Mouse (Mus musculus): ENCODE results near the gene Hacl1. TPM values are rescaled to one million over a fixed set of nuclear protein-coding genes. Genes with fewer than 3 reads are reported as not detected.

Hacl1 gene
- polyA plus RNA-seq, 1 experiment from 2014 or later: 20.6 TPM

- WGBS: 80% methylated on average over 4 of the region's 4 CpGs
- Histone ChIP-seq H3K27ac (ENCODE audit: low read depth, low read length) (no peak overlapping the region), H3K9me3 (ENCODE audit: control insufficient read depth, low read length) (no peaks in the 10 kb centered on the region), H3K4me3 (ENCODE audit: low read length) (no peak overlapping the region), H3K4me1 (ENCODE audit: control insufficient read depth, insufficient read depth, low read length) (no peaks in the 10 kb centered on the region), H3K9ac (ENCODE audit: low read depth, low read length) (no peak overlapping the region), H3K4me2 (replicated peaks; ENCODE audit: low read depth, low read length) (no peak overlapping the region), H3K36me3 (ENCODE audit: control insufficient read depth, insufficient read depth, low read length) (no peaks in the 10 kb centered on the region), H3K27me3 (ENCODE audit: control insufficient read depth, insufficient read depth, low read length) (no peaks in the 10 kb centered on the region)
- ATAC-seq (ENCODE audit: low FRiP score, low TSS enrichment): no peak
Measured at GRCm38 (mm10) chr14:31597446-31597845, 43.6 kb downstream of the Hacl1 start.

- Histone ChIP-seq H3K36me3 (ENCODE audit: control insufficient read depth, insufficient read depth, low read length) (no peaks in the 10 kb centered on the region), H3K4me3 (ENCODE audit: low read length) (no peak overlapping the region), H3K4me1 (ENCODE audit: control insufficient read depth, insufficient read depth, low read length) (no peaks in the 10 kb centered on the region), H3K27me3 (ENCODE audit: control insufficient read depth, insufficient read depth, low read length) (no peaks in the 10 kb centered on the region), H3K4me2 (replicated peaks; ENCODE audit: low read depth, low read length) (no peak overlapping the region), H3K27ac (ENCODE audit: low read depth, low read length) (no peak overlapping the region), H3K9me3 (ENCODE audit: control insufficient read depth, low read length) (no peaks in the 10 kb centered on the region), H3K9ac (ENCODE audit: low read depth, low read length) (no peak overlapping the region)
- no peak for ATAC-seq (ENCODE audit: low FRiP score, low TSS enrichment)
- WGBS: 80% methylated on average over 7 of the region's 7 CpGs
Measured at GRCm38 (mm10) chr14:31596408-31596807, 44.7 kb downstream of the Hacl1 start.

GRCm38 (mm10) chr14:31594693-31595092, 46.4 kb downstream of the Hacl1 start:
- Histone ChIP-seq H3K9ac (ENCODE audit: low read depth, low read length) (no peak overlapping the region), H3K36me3 (ENCODE audit: control insufficient read depth, insufficient read depth, low read length) (no peaks in the 10 kb centered on the region), H3K27ac (ENCODE audit: low read depth, low read length) (no peak overlapping the region), H3K27me3 (ENCODE audit: control insufficient read depth, insufficient read depth, low read length) (no peaks in the 10 kb centered on the region), H3K9me3 (ENCODE audit: control insufficient read depth, low read length) (no peaks in the 10 kb centered on the region), H3K4me1 (ENCODE audit: control insufficient read depth, insufficient read depth, low read length) (no peaks in the 10 kb centered on the region), H3K4me2 (replicated peaks; ENCODE audit: low read depth, low read length) (no peak overlapping the region), H3K4me3 (ENCODE audit: low read length) (no peak overlapping the region)
- WGBS: 59% methylated on average over 3 of the region's 3 CpGs
- ATAC-seq (ENCODE audit: low FRiP score, low TSS enrichment): no peak

- ATAC-seq (ENCODE audit: low FRiP score, low TSS enrichment): no peak
- Histone ChIP-seq H3K4me1 (ENCODE audit: control insufficient read depth, insufficient read depth, low read length) (no peaks in the 10 kb centered on the region), H3K36me3 (ENCODE audit: control insufficient read depth, insufficient read depth, low read length) (no peaks in the 10 kb centered on the region), H3K4me2 (replicated peaks; ENCODE audit: low read depth, low read length) (no peak overlapping the region), H3K9me3 (ENCODE audit: control insufficient read depth, low read length) (no peaks in the 10 kb centered on the region), H3K27me3 (ENCODE audit: control insufficient read depth, insufficient read depth, low read length) (no peaks in the 10 kb centered on the region), H3K27ac (ENCODE audit: low read depth, low read length) (no peak overlapping the region), H3K9ac (ENCODE audit: low read depth, low read length) (no peak overlapping the region), H3K4me3 (ENCODE audit: low read length) (no peak overlapping the region)
- WGBS: 91% methylated on average over 2 of the region's 2 CpGs
Measured at GRCm38 (mm10) chr14:31593036-31593435, 48.0 kb downstream of the Hacl1 start.

- Histone ChIP-seq H3K27me3 (ENCODE audit: control insufficient read depth, insufficient read depth, low read length) (no peaks in the 10 kb centered on the region), H3K4me1 (ENCODE audit: control insufficient read depth, insufficient read depth, low read length) (no peaks in the 10 kb centered on the region), H3K9ac (ENCODE audit: low read depth, low read length) (no peak within 1 kb of the TSS), H3K4me3 (ENCODE audit: low read length) (no peak within 1 kb of the TSS), H3K4me2 (replicated peaks; ENCODE audit: low read depth, low read length) (no peak within 1 kb of the TSS), H3K9me3 (ENCODE audit: control insufficient read depth, low read length) (no peaks in the 10 kb centered on the region), H3K27ac (ENCODE audit: low read depth, low read length) (no peak within 1 kb of the TSS), H3K36me3 (ENCODE audit: control insufficient read depth, insufficient read depth, low read length) (no peaks in the 10 kb centered on the region)
- ATAC-seq (ENCODE audit: low FRiP score, low TSS enrichment): no peak
- 81% methylated on average over 3 of the region's 3 CpGs for WGBS
Measured at GRCm38 (mm10) chr14:31591243-31591642, 49.8 kb downstream of the Hacl1 start, which contains the start of gene Colq. Gene Colq (minus strand): TSS chr14:31591343.

- 82% methylated on average over 8 of the region's 8 CpGs for WGBS
- H3K27ac ChIP-seq (ENCODE audit: low read depth, low read length): no peak overlapping the region
- H3K4me3 ChIP-seq (ENCODE audit: low read length): no peak overlapping the region
- H3K4me1 ChIP-seq (ENCODE audit: control insufficient read depth, insufficient read depth, low read length): no peaks in the 10 kb centered on the region
- no peak for ATAC-seq (ENCODE audit: low FRiP score, low TSS enrichment)
- no peaks in the 10 kb centered on the region for H3K9me3 ChIP-seq (ENCODE audit: control insufficient read depth, low read length)
- H3K9ac ChIP-seq (ENCODE audit: low read depth, low read length): no peak overlapping the region
- no peaks in the 10 kb centered on the region for H3K27me3 ChIP-seq (ENCODE audit: control insufficient read depth, insufficient read depth, low read length)
- no peaks in the 10 kb centered on the region for H3K36me3 ChIP-seq (ENCODE audit: control insufficient read depth, insufficient read depth, low read length)
- H3K4me2 ChIP-seq (replicated peaks; ENCODE audit: low read depth, low read length): no peak overlapping the region
Measured at GRCm38 (mm10) chr14:31586451-31586850, 54.6 kb downstream of the Hacl1 start.

GRCm38 (mm10) chr14:31583082-31583481, 58.0 kb downstream of the Hacl1 start:
- Histone ChIP-seq H3K9me3 (ENCODE audit: control insufficient read depth, low read length) (no peaks in the 10 kb centered on the region), H3K27ac (ENCODE audit: low read depth, low read length) (no peak overlapping the region), H3K27me3 (ENCODE audit: control insufficient read depth, insufficient read depth, low read length) (no peaks in the 10 kb centered on the region), H3K4me2 (replicated peaks; ENCODE audit: low read depth, low read length) (no peak overlapping the region), H3K9ac (ENCODE audit: low read depth, low read length) (no peak overlapping the region), H3K36me3 (ENCODE audit: control insufficient read depth, insufficient read depth, low read length) (no peaks in the 10 kb centered on the region), H3K4me3 (ENCODE audit: low read length) (no peak overlapping the region), H3K4me1 (ENCODE audit: control insufficient read depth, insufficient read depth, low read length) (no peaks in the 10 kb centered on the region)
- WGBS: 84% methylated on average over 8 of the region's 9 CpGs
- no peak for ATAC-seq (ENCODE audit: low FRiP score, low TSS enrichment)

- H3K9me3 ChIP-seq (ENCODE audit: control insufficient read depth, low read length): no peaks in the 10 kb centered on the region
- no peaks in the 10 kb centered on the region for H3K27me3 ChIP-seq (ENCODE audit: control insufficient read depth, insufficient read depth, low read length)
- no peaks in the 10 kb centered on the region for H3K4me1 ChIP-seq (ENCODE audit: control insufficient read depth, insufficient read depth, low read length)
- no peak for ATAC-seq (ENCODE audit: low FRiP score, low TSS enrichment)
- no peaks in the 10 kb centered on the region for H3K36me3 ChIP-seq (ENCODE audit: control insufficient read depth, insufficient read depth, low read length)
- WGBS: 55% methylated on average over 9 of the region's 9 CpGs
- no peak overlapping the region for H3K9ac ChIP-seq (ENCODE audit: low read depth, low read length)
- no peak overlapping the region for H3K27ac ChIP-seq (ENCODE audit: low read depth, low read length)
- no peak overlapping the region for H3K4me3 ChIP-seq (ENCODE audit: low read length)
- no peak overlapping the region for H3K4me2 ChIP-seq (replicated peaks; ENCODE audit: low read depth, low read length)
Measured at GRCm38 (mm10) chr14:31577966-31578735, 62.9 kb downstream of the Hacl1 start.

GRCm38 (mm10) chr14:31576846-31577697, 64.0 kb downstream of the Hacl1 start:
- Histone ChIP-seq H3K4me3 (ENCODE audit: low read length) (no peak overlapping the region), H3K36me3 (ENCODE audit: control insufficient read depth, insufficient read depth, low read length) (no peaks in the 10 kb centered on the region), H3K27ac (ENCODE audit: low read depth, low read length) (no peak overlapping the region), H3K9ac (ENCODE audit: low read depth, low read length) (no peak overlapping the region), H3K4me2 (replicated peaks; ENCODE audit: low read depth, low read length) (no peak overlapping the region), H3K9me3 (ENCODE audit: control insufficient read depth, low read length) (no peaks in the 10 kb centered on the region), H3K27me3 (ENCODE audit: control insufficient read depth, insufficient read depth, low read length) (no peaks in the 10 kb centered on the region), H3K4me1 (ENCODE audit: control insufficient read depth, insufficient read depth, low read length) (no peaks in the 10 kb centered on the region)
- no peak for ATAC-seq (ENCODE audit: low FRiP score, low TSS enrichment)
- WGBS: 53% methylated on average over 10 of the region's 10 CpGs

Data from kidney, embryonic 14.5 days (tissue).